Mouse (Mus musculus) liver, adult (tissue): ENCODE data around the gene Ppox.

Source experiments
- GATA4 ChIP-seq: IDR thresholded peaks from 2 replicates; pipeline ENCODE4 v1.6.1; 2014; ENCODE audit warnings: mild to moderate bottlenecking, low read length; ENCODE audit not compliant: insufficient replicate concordance

Ppox gene

GRCm38 (mm10) chr1:171280916-171281527, at the start of gene Ppox:
TSS of gene Ppox (minus strand) at chr1:171281186.
- no peak for TF ChIP-seq GATA4

- TF ChIP-seq GATA4: no peak
Measured at GRCm38 (mm10) chr1:171330216-171330560, 49.2 kb upstream of the Ppox start.

GRCm38 (mm10) chr1:171329433-171330215, 48.6 kb upstream of the Ppox start:
- TF ChIP-seq GATA4: no peak

GRCm38 (mm10) chr1:171328839-171329432, 48.0 kb upstream of the Ppox start, which contains the start of gene Dedd:
TSS of gene Dedd (plus strand) at chr1:171329145.
- no peak; the same call in 1 of the 2 replicates for TF ChIP-seq GATA4

- TF ChIP-seq GATA4: no peak
Measured at GRCm38 (mm10) chr1:171328244-171328643, 47.3 kb upstream of the Ppox start.

- TF ChIP-seq GATA4: no peak
Measured at GRCm38 (mm10) chr1:171325571-171325970, 44.6 kb upstream of the Ppox start.

GRCm38 (mm10) chr1:171322012-171322411, 41.0 kb upstream of the Ppox start:
- TF ChIP-seq GATA4: no peak

GRCm38 (mm10) chr1:171321415-171321814, 40.4 kb upstream of the Ppox start:
- no peak for TF ChIP-seq GATA4

- no peak for TF ChIP-seq GATA4
Measured at GRCm38 (mm10) chr1:171320151-171320550, 39.2 kb upstream of the Ppox start.

- TF ChIP-seq GATA4: no peak
Measured at GRCm38 (mm10) chr1:171319748-171320147, 38.8 kb upstream of the Ppox start.

- no peak for TF ChIP-seq GATA4
Measured at GRCm38 (mm10) chr1:171309321-171309720, 28.3 kb upstream of the Ppox start.

GRCm38 (mm10) chr1:171298226-171298625, 17.2 kb upstream of the Ppox start:
- no peak for TF ChIP-seq GATA4

GRCm38 (mm10) chr1:171295063-171295402, 14.0 kb upstream of the Ppox start:
- TF ChIP-seq GATA4: no peak

GRCm38 (mm10) chr1:171294298-171295062, 13.5 kb upstream of the Ppox start, which contains the start of gene Ufc1:
TSS of gene Ufc1 (minus strand) at chr1:171295024.
- no peak for TF ChIP-seq GATA4

GRCm38 (mm10) chr1:171293906-171294297, 12.9 kb upstream of the Ppox start:
- no peak for TF ChIP-seq GATA4
